Mouse (Mus musculus) granulocyte monocyte progenitor cell, adult 5-6 weeks (primary cell): ENCODE results near the gene Olfr922. TPM values are rescaled to one million over a fixed set of nuclear protein-coding genes. Genes with fewer than 3 reads are reported as not detected.

ENCODE experiments used
- ATAC-seq: replicated peaks from 2 replicates; pipeline ENCODE4 v1.8.0; 2016; ENCODE audit warnings: mild to moderate bottlenecking, moderate TSS enrichment, inconsistent platforms; ENCODE audit not compliant: poor library complexity, severe bottlenecking
- total RNA-seq, 2 experiments: library from RNA; stranded (forward) in 1 of 2; stranded (reverse) in 1 of 2; fragments of 200-712, 200-1000 nt in 1 of 2; fragments of >200 nt in 1 of 2; fragmentation: Nextera tagmentation in 1 of 2; gene quantifications; 2 replicates each; pipeline ENCODE4 v1.2.3; 2014 to 2017

Olfr922 gene
- total RNA-seq (2014; fragmentation: Nextera tagmentation), result not detected in 2 replicates
- not detected in 2 replicates for total RNA-seq (2017)

GRCm38 (mm10) chr9:38814314-38814713, at the start of gene Olfr922:
Olfr922 (plus strand) TSS chr9:38814614.
- ATAC-seq, result no peak

GRCm38 (mm10) chr9:38772768-38773167, 41.6 kb upstream of the Olfr922 start, which contains the start of gene Olfr921:
Olfr921 (plus strand) TSS chr9:38773068.
- ATAC-seq, result no peak

- no peak for ATAC-seq
Measured at GRCm38 (mm10) chr9:38792689-38793088, 21.7 kb upstream of the Olfr922 start.

GRCm38 (mm10) chr9:38805696-38806095, 8.7 kb upstream of the Olfr922 start:
- ATAC-seq, result no peak

- no peak; the same call in 1 of the 2 replicates for ATAC-seq
Measured at GRCm38 (mm10) chr9:38815458-38815986, 1.1 kb downstream of the Olfr922 start.

GRCm38 (mm10) chr9:38826245-38826644, 11.8 kb downstream of the Olfr922 start, which contains the start of gene Olfr923:
Olfr923 (plus strand) TSS chr9:38826545.
- no peak for ATAC-seq

GRCm38 (mm10) chr9:38833027-38833426, 18.6 kb downstream of the Olfr922 start:
- no peak for ATAC-seq

- no peak for ATAC-seq
Measured at GRCm38 (mm10) chr9:38844149-38844548, 29.7 kb downstream of the Olfr922 start, which contains the start of gene Olfr924. Olfr924 (plus strand) TSS chr9:38844449.

GRCm38 (mm10) chr9:38854760-38855159, 40.3 kb downstream of the Olfr922 start, which contains the start of gene Olfr26:
Olfr26 (plus strand) TSS chr9:38855060.
- ATAC-seq, result no peak

Other genes starting within 250 kb of the Olfr922 start
- not detected in 2 replicates for gene Olfr912, start 234.4 kb upstream of the Olfr922 start, total RNA-seq (2014; fragmentation: Nextera tagmentation)
- gene Olfr912, start 234.4 kb upstream of the Olfr922 start, total RNA-seq (2017), result not detected in 2 replicates
- gene Olfr913, start 221.9 kb upstream of the Olfr922 start, total RNA-seq (2014; fragmentation: Nextera tagmentation), result not detected in 2 replicates
- not detected in 2 replicates for gene Olfr913, start 221.9 kb upstream of the Olfr922 start, total RNA-seq (2017)
- gene Olfr914, start 209.5 kb upstream of the Olfr922 start, total RNA-seq (2014; fragmentation: Nextera tagmentation), result not detected in 2 replicates
- not detected in 2 replicates for gene Olfr914, start 209.5 kb upstream of the Olfr922 start, total RNA-seq (2017)
- not detected in 2 replicates for gene Olfr916, start 154.7 kb upstream of the Olfr922 start, total RNA-seq (2014; fragmentation: Nextera tagmentation)
- gene Olfr916, start 154.7 kb upstream of the Olfr922 start, total RNA-seq (2017), result not detected in 2 replicates
- not detected in 2 replicates for gene Olfr917, start 148.8 kb upstream of the Olfr922 start, total RNA-seq (2014; fragmentation: Nextera tagmentation)
- gene Olfr917, start 148.8 kb upstream of the Olfr922 start, total RNA-seq (2017), result not detected in 2 replicates
- gene Olfr918, start 140.0 kb upstream of the Olfr922 start, total RNA-seq (2014; fragmentation: Nextera tagmentation), result not detected in 2 replicates
- not detected in 2 replicates for gene Olfr918, start 140.0 kb upstream of the Olfr922 start, total RNA-seq (2017)
- gene Olfr919, start 110.9 kb upstream of the Olfr922 start, total RNA-seq (2014; fragmentation: Nextera tagmentation), result not detected in 2 replicates
- not detected in 2 replicates for gene Olfr919, start 110.9 kb upstream of the Olfr922 start, total RNA-seq (2017)
- 23.6 and 28.5 TPM in 2 replicates for gene Vwa5a, start 96.3 kb upstream of the Olfr922 start, total RNA-seq (2014; fragmentation: Nextera tagmentation)
- gene Vwa5a, start 96.3 kb upstream of the Olfr922 start, total RNA-seq (2017), result 35.2 and 37.1 TPM in 2 replicates
- not detected in 2 replicates for gene Olfr920, start 62.3 kb upstream of the Olfr922 start, total RNA-seq (2014; fragmentation: Nextera tagmentation)
- 0.15 and 0.17 TPM in 2 replicates for gene Olfr920, start 62.3 kb upstream of the Olfr922 start, total RNA-seq (2017)
- not detected in 2 replicates for gene Olfr921, start 41.5 kb upstream of the Olfr922 start, total RNA-seq (2014; fragmentation: Nextera tagmentation)
- gene Olfr921, start 41.5 kb upstream of the Olfr922 start, total RNA-seq (2017), result not detected in 2 replicates
- not detected in 2 replicates for gene Olfr923, start 11.9 kb downstream of the Olfr922 start, total RNA-seq (2014; fragmentation: Nextera tagmentation)
- not detected in 2 replicates for gene Olfr923, start 11.9 kb downstream of the Olfr922 start, total RNA-seq (2017)
- not detected in 2 replicates for gene Olfr924, start 29.8 kb downstream of the Olfr922 start, total RNA-seq (2014; fragmentation: Nextera tagmentation)
- gene Olfr924, start 29.8 kb downstream of the Olfr922 start, total RNA-seq (2017), result not detected in 2 replicates
- not detected in 2 replicates for gene Olfr26, start 40.4 kb downstream of the Olfr922 start, total RNA-seq (2014; fragmentation: Nextera tagmentation)
- not detected in 2 replicates for gene Olfr26, start 40.4 kb downstream of the Olfr922 start, total RNA-seq (2017)
- gene Olfr926, start 62.5 kb downstream of the Olfr922 start, total RNA-seq (2014; fragmentation: Nextera tagmentation), result not detected in 2 replicates
- not detected in 2 replicates for gene Olfr926, start 62.5 kb downstream of the Olfr922 start, total RNA-seq (2017)
- not detected in 2 replicates for gene Olfr930, start 115.2 kb downstream of the Olfr922 start, total RNA-seq (2014; fragmentation: Nextera tagmentation)
- gene Olfr930, start 115.2 kb downstream of the Olfr922 start, total RNA-seq (2017), result not detected in 2 replicates
- not detected in 2 replicates for gene Olfr933, start 157.7 kb downstream of the Olfr922 start, total RNA-seq (2014; fragmentation: Nextera tagmentation)
- not detected in 2 replicates for gene Olfr933, start 157.7 kb downstream of the Olfr922 start, total RNA-seq (2017)
- gene Olfr934, start 173.7 kb downstream of the Olfr922 start, total RNA-seq (2014; fragmentation: Nextera tagmentation), result not detected in 2 replicates
- not detected in 2 replicates for gene Olfr934, start 173.7 kb downstream of the Olfr922 start, total RNA-seq (2017)
- gene Olfr935, start 185.1 kb downstream of the Olfr922 start, total RNA-seq (2014; fragmentation: Nextera tagmentation), result not detected in 2 replicates
- not detected in 2 replicates for gene Olfr935, start 185.1 kb downstream of the Olfr922 start, total RNA-seq (2017)
- gene Olfr146, start 208.8 kb downstream of the Olfr922 start, total RNA-seq (2014; fragmentation: Nextera tagmentation), result not detected in 2 replicates
- gene Olfr146, start 208.8 kb downstream of the Olfr922 start, total RNA-seq (2017), result not detected in 2 replicates